Mouse (Mus musculus) kidney, embryonic 14.5 days (tissue): Measurements from ENCODE around the gene Krtap4-2. TPM values are rescaled to one million over a fixed set of nuclear protein-coding genes. Genes with fewer than 3 reads are reported as not detected.
"Not testable (repeated sequence)": the region's sequence is repeated elsewhere in the genome, so short reads cannot be mapped to it uniquely, and the experiment has no call there.

Source experiments
- ATAC-seq: fragments of 200-750 bp; cut with Nextera tagmentation; 2 replicates; pipeline ENCODE4 v1.8.0; 2017; ENCODE audit warnings: moderate number of reproducible peaks, mild to moderate bottlenecking, moderate TSS enrichment, moderate library complexity; ENCODE audit not compliant: low FRiP score, low TSS enrichment
- H3K27ac ChIP-seq: fragments of 300-500 bp; sonication (generic); 2 replicates; pipeline ENCODE4 v1.5.1; 2014; ENCODE audit warnings: low read depth, mild to moderate bottlenecking, low read length, moderate library complexity, mixed read lengths
- H3K27me3 ChIP-seq: fragments of 300-500 bp; sonication (generic); 2 replicates; pipeline ENCODE4 v1.6.1; 2014; ENCODE audit warnings: mild to moderate bottlenecking, low read length; ENCODE audit not compliant: control insufficient read depth, insufficient read depth
- H3K36me3 ChIP-seq: fragments of 300-500 bp; sonication (generic); 2 replicates; pipeline ENCODE4 v1.6.1; 2014; ENCODE audit warnings: low read length, mixed read lengths; ENCODE audit not compliant: control insufficient read depth, insufficient read depth
- H3K4me1 ChIP-seq: fragments of 300-500 bp; sonication (generic); 2 replicates; pipeline ENCODE4 v1.6.1; 2014; ENCODE audit warnings: low read length, mixed read lengths; ENCODE audit not compliant: control insufficient read depth, insufficient read depth
- H3K4me2 ChIP-seq: fragments of 300-500 bp; sonication (generic); replicated peaks from 2 replicates; pipeline ENCODE4 v1.6.1; 2014; ENCODE audit warnings: low read depth, mild to moderate bottlenecking, low read length
- H3K4me3 ChIP-seq: fragments of 300-500 bp; sonication (generic); 2 replicates; pipeline ENCODE4 v1.5.1; 2014; ENCODE audit warnings: mild to moderate bottlenecking, low read length
- H3K9ac ChIP-seq: fragments of 300-500 bp; sonication (generic); 2 replicates; pipeline ENCODE4 v1.6.1; 2014; ENCODE audit warnings: low read depth, mild to moderate bottlenecking, low read length, moderate library complexity
- H3K9me3 ChIP-seq: fragments of 300-500 bp; sonication (generic); 2 replicates; pipeline ENCODE4 v1.6.1; 2016; ENCODE audit warnings: low read length; ENCODE audit not compliant: control insufficient read depth
- WGBS: fragments of 180-500 bp; shearing (Covaris S2); extraction: QIAGEN DNeasy Blood & Tissue Kit; methylation state at CpG from one replicate; pipeline ENCODE4 v1.1.7; 2014; 5-methylcytosine and 5-hydroxymethylcytosine counted together
- polyA plus RNA-seq: library from polyadenylated mRNA; unstranded; fragments of >200 nt; fragmentation: Nextera tagmentation; extraction: Ambion mirVana; gene quantifications from 2 replicates; pipeline ENCODE4 v1.2.1, GENCODE M21; 2014

Gene Krtap4-2
- polyA plus RNA-seq, 1 experiment from 2014 or later = not detected

- H3K27me3 ChIP-seq = no peaks in the 10 kb centered on the region
- no peak for ATAC-seq
- H3K9ac ChIP-seq = no peak overlapping the region
- H3K27ac ChIP-seq = no peak overlapping the region
- 81% methylated on average over 3 of the region's 3 CpGs for WGBS
- no peaks in the 10 kb centered on the region for H3K4me1 ChIP-seq
- no peaks in the 10 kb centered on the region for H3K36me3 ChIP-seq
- no peak overlapping the region for H3K4me3 ChIP-seq
- H3K4me2 ChIP-seq = no peak overlapping the region
- H3K9me3 ChIP-seq = no peaks in the 10 kb centered on the region
These were observed 9.5 kb upstream of the Krtap4-2 start for GRCm38 (mm10) chr11:99644351-99644750.

- not testable (repeated sequence) for H3K4me2 ChIP-seq, H3K9ac ChIP-seq, H3K4me1 ChIP-seq, ATAC-seq, H3K27ac ChIP-seq, H3K27me3 ChIP-seq, H3K4me3 ChIP-seq, H3K9me3 ChIP-seq, H3K36me3 ChIP-seq
- 84% methylated on average over 9 of the region's 9 CpGs for WGBS
These were observed 8.8 kb upstream of the Krtap4-2 start, which contains the start of gene Krtap4-7 for GRCm38 (mm10) chr11:99643635-99644139. Gene Krtap4-7, minus strand, starts transcription at chr11:99644089.

- H3K36me3 ChIP-seq = no peaks in the 10 kb centered on the region
- no peaks in the 10 kb centered on the region for H3K27me3 ChIP-seq
- 45% methylated on average over 1 of the region's 1 CpGs for WGBS
- no peak overlapping the region for H3K4me3 ChIP-seq
- no peaks in the 10 kb centered on the region for H3K4me1 ChIP-seq
- no peak for ATAC-seq
- no peaks in the 10 kb centered on the region for H3K9me3 ChIP-seq
- no peak overlapping the region for H3K9ac ChIP-seq
- no peak overlapping the region for H3K4me2 ChIP-seq
- no peak overlapping the region for H3K27ac ChIP-seq
These were observed 6.0 kb upstream of the Krtap4-2 start for GRCm38 (mm10) chr11:99640926-99641325.

- Histone ChIP-seq H3K4me3 (no peak overlapping the region), H3K36me3 (no peaks in the 10 kb centered on the region), H3K4me1 (no peaks in the 10 kb centered on the region), H3K27ac (no peak overlapping the region), H3K9ac (no peak overlapping the region), H3K4me2 (no peak overlapping the region), H3K27me3 (no peaks in the 10 kb centered on the region), H3K9me3 (no peaks in the 10 kb centered on the region)
- no peak for ATAC-seq
- 78% methylated on average over 1 of the region's 1 CpGs for WGBS
These were observed 2.2 kb upstream of the Krtap4-2 start for GRCm38 (mm10) chr11:99637086-99637485.

GRCm38 (mm10) chr11:99633293-99633692 is 1.6 kb downstream of the Krtap4-2 start:
- no peak overlapping the region for H3K4me2 ChIP-seq
- WGBS = 61% methylated on average over 2 of the region's 2 CpGs
- no peaks in the 10 kb centered on the region for H3K4me1 ChIP-seq
- ATAC-seq = no peak
- H3K4me3 ChIP-seq = no peak overlapping the region
- no peaks in the 10 kb centered on the region for H3K27me3 ChIP-seq
- no peaks in the 10 kb centered on the region for H3K9me3 ChIP-seq
- no peak overlapping the region for H3K9ac ChIP-seq
- H3K36me3 ChIP-seq = no peaks in the 10 kb centered on the region
- no peak overlapping the region for H3K27ac ChIP-seq

- H3K9ac ChIP-seq = no peak overlapping the region
- H3K27me3 ChIP-seq = no peaks in the 10 kb centered on the region
- H3K9me3 ChIP-seq = no peaks in the 10 kb centered on the region
- 71% methylated on average over 3 of the region's 3 CpGs for WGBS
- H3K4me3 ChIP-seq = no peak overlapping the region
- H3K4me2 ChIP-seq = no peak overlapping the region
- H3K4me1 ChIP-seq = no peaks in the 10 kb centered on the region
- no peak for ATAC-seq
- no peaks in the 10 kb centered on the region for H3K36me3 ChIP-seq
- no peak overlapping the region for H3K27ac ChIP-seq
These were observed 4.0 kb downstream of the Krtap4-2 start for GRCm38 (mm10) chr11:99630890-99631289.

GRCm38 (mm10) chr11:99628138-99628537 is 6.7 kb downstream of the Krtap4-2 start, which contains the start of gene Krtap4-1:
Gene Krtap4-1, minus strand, starts transcription at chr11:99628238.
- no peak within 1 kb of the TSS for H3K27ac ChIP-seq
- H3K36me3 ChIP-seq = no peaks in the 10 kb centered on the region
- H3K27me3 ChIP-seq = no peaks in the 10 kb centered on the region
- no peaks in the 10 kb centered on the region for H3K4me1 ChIP-seq
- H3K4me2 ChIP-seq = no peak within 1 kb of the TSS
- no peaks in the 10 kb centered on the region for H3K9me3 ChIP-seq
- WGBS = 87% methylated on average over 4 of the region's 4 CpGs
- no peak for ATAC-seq
- H3K9ac ChIP-seq = no peak within 1 kb of the TSS
- H3K4me3 ChIP-seq = no peak within 1 kb of the TSS

- Histone ChIP-seq H3K9me3 (no peaks in the 10 kb centered on the region), H3K27me3 (no peaks in the 10 kb centered on the region), H3K36me3 (no peaks in the 10 kb centered on the region), H3K9ac (no peak within 1 kb of the TSS), H3K4me3 (no peak within 1 kb of the TSS), H3K27ac (no peak within 1 kb of the TSS), H3K4me1 (no peaks in the 10 kb centered on the region), H3K4me2 (no peak within 1 kb of the TSS)
- no peak for ATAC-seq
- WGBS = 77% methylated on average over 2 of the region's 2 CpGs
These were observed 14.5 kb downstream of the Krtap4-2 start, which contains the start of gene Gm11562 for GRCm38 (mm10) chr11:99620335-99620734. Gene Gm11562, minus strand, starts transcription at chr11:99620435.

- ATAC-seq = no peak
- Histone ChIP-seq H3K9ac (no peak within 1 kb of the TSS), H3K27me3 (no peaks in the 10 kb centered on the region), H3K4me1 (no peaks in the 10 kb centered on the region), H3K9me3 (no peaks in the 10 kb centered on the region), H3K4me2 (no peak within 1 kb of the TSS), H3K27ac (no peak within 1 kb of the TSS), H3K36me3 (no peaks in the 10 kb centered on the region), H3K4me3 (no peak within 1 kb of the TSS)
- WGBS = 70% methylated on average over 3 of the region's 3 CpGs
These were observed 20.0 kb downstream of the Krtap4-2 start, which contains the start of gene Krtap2-4 for GRCm38 (mm10) chr11:99614796-99615363. Gene Krtap2-4, minus strand, starts transcription at chr11:99614846.
